Mouse (Mus musculus) limb, embryonic 14.5 days (tissue): ENCODE results near the gene Col4a2. TPM values are rescaled to one million over a fixed set of nuclear protein-coding genes. Genes with fewer than 3 reads are reported as not detected.

Experiments used
- ATAC-seq: fragments of 200-750 bp; cut with Nextera tagmentation; 2 replicates; pipeline ENCODE4 v1.8.0; 2017; ENCODE audit warnings: low read depth, moderate number of reproducible peaks, moderate TSS enrichment; ENCODE audit not compliant: low FRiP score
- DNase-seq: peaks from one replicate; pipeline ENCODE4 v3.0.0-alpha.2; 2015; ENCODE audit warnings: low spot score
- H3K27ac ChIP-seq: fragments of 300-500 bp; sonication (generic); replicated peaks from 2 replicates; pipeline ENCODE4 v1.5.1; 2014; ENCODE audit warnings: low read depth, mild to moderate bottlenecking, low read length, moderate library complexity, mixed read lengths
- H3K27me3 ChIP-seq: fragments of 300-500 bp; sonication (generic); 2 replicates; pipeline ENCODE4 v1.6.1; 2014; ENCODE audit warnings: low read length, mixed read lengths; ENCODE audit not compliant: control insufficient read depth, insufficient read depth
- H3K36me3 ChIP-seq: fragments of 300-500 bp; sonication (generic); 2 replicates; pipeline ENCODE4 v1.6.1; 2014; ENCODE audit warnings: mild to moderate bottlenecking, low read length, moderate library complexity, mixed read lengths; ENCODE audit not compliant: control insufficient read depth, insufficient read depth
- H3K4me1 ChIP-seq: fragments of 300-500 bp; sonication (generic); 2 replicates; pipeline ENCODE4 v1.6.1; 2014; ENCODE audit warnings: antibody characterized with exemption, low read length, mixed read lengths; ENCODE audit not compliant: control insufficient read depth, insufficient read depth
- H3K4me2 ChIP-seq: fragments of 300-500 bp; sonication (generic); replicated peaks from 2 replicates; pipeline ENCODE4 v1.6.1; 2014; ENCODE audit warnings: low read depth, mild to moderate bottlenecking, low read length, moderate library complexity; ENCODE audit not compliant: severe bottlenecking
- H3K4me3 ChIP-seq: fragments of 300-500 bp; sonication (generic); replicated peaks from 2 replicates; pipeline ENCODE4 v1.5.1; 2014; ENCODE audit warnings: low read length
- H3K9ac ChIP-seq: fragments of 300-500 bp; sonication (generic); 2 replicates; pipeline ENCODE4 v1.6.1; 2014; ENCODE audit warnings: mild to moderate bottlenecking, low read depth, low read length, moderate library complexity; ENCODE audit not compliant: severe bottlenecking
- H3K9me3 ChIP-seq: fragments of 300-500 bp; sonication (generic); 2 replicates; pipeline ENCODE4 v1.6.1; 2016; ENCODE audit warnings: low read length; ENCODE audit not compliant: control insufficient read depth
- POLR2A ChIP-seq: fragments of 200-500 bp; IDR thresholded peaks from 2 replicates; pipeline ENCODE4 v1.8.0; 2012; ENCODE audit warnings: inconsistent platforms, mild to moderate bottlenecking, moderate library complexity, borderline replicate concordance; ENCODE audit not compliant: insufficient read depth, insufficient read length; ENCODE audit errors: extremely low read depth
- WGBS: fragments of 180-500 bp; shearing (Covaris S2); extraction: QIAGEN DNeasy Blood & Tissue Kit; methylation state at CpG from one replicate; pipeline ENCODE4 v1.1.7; 2014; 5-methylcytosine and 5-hydroxymethylcytosine counted together
- polyA plus RNA-seq, 2 experiments: library from polyadenylated mRNA; depleted of rRNA in 1 of 2; stranded (reverse) in 1 of 2; unstranded in 1 of 2; fragments of >200 nt; fragmentation: Nextera tagmentation in 1 of 2; extraction: Ambion mirVana in 1 of 2; gene quantifications; 2 replicates each; pipeline versions ENCODE4 v1.2.1 to v1.2.3; 2012 to 2014

Gene Col4a2
- polyA plus RNA-seq, 2 experiments = 76.4 to 89.0 TPM

DNA sequence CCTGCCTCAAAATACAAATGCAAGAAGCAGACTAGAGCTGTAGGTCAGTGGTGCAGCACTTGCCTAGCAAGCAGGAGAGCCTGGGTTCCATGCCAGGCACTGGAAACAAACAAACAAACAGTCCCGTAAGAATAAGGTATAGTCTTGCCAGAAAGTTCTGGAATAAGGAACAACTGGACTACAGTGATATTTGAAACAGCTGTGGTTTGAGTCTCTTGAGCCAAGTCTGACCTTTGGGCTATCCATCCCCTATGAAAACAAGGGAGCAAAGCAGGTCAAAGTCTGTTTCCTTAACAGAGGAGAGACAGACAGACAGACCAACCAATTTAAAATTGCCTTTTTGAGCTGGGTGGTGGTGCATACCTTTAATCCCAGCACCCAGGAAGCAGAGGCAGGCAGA is 11.1 kb downstream of the Col4a2 start:
- H3K36me3 ChIP-seq = peaks cover 3% of the 10 kb centered on the region; the same call in 1 of the 2 replicates
- ATAC-seq (no peak), DNase-seq (no peak)
- H3K27me3 ChIP-seq = no peaks in the 10 kb centered on the region
- H3K9ac ChIP-seq = no peak overlapping the region
- no peak overlapping the region for H3K27ac ChIP-seq
- TF ChIP-seq POLR2A = no peak
- H3K4me3 ChIP-seq = no peak overlapping the region
- WGBS = 86% methylated on average over 1 of the region's 1 CpGs
- H3K9me3 ChIP-seq = no peaks in the 10 kb centered on the region
- H3K4me2 ChIP-seq = no peak overlapping the region
- H3K4me1 ChIP-seq = peaks cover 20% of the 10 kb centered on the region

GRCm38 (mm10) chr8:11324801-11325395 is 12.3 kb downstream of the Col4a2 start:
- no peak for DNase-seq
- 76% methylated on average over 6 of the region's 6 CpGs for WGBS
- no peak overlapping the region for H3K9ac ChIP-seq
- H3K36me3 ChIP-seq = no peaks in the 10 kb centered on the region; the same call in 1 of the 2 replicates
- peaks cover 20% of the 10 kb centered on the region for H3K4me1 ChIP-seq
- no peak for ATAC-seq
- H3K9me3 ChIP-seq = no peaks in the 10 kb centered on the region
- H3K4me2 ChIP-seq = no peak overlapping the region
- no peak for TF ChIP-seq POLR2A
- no peaks in the 10 kb centered on the region for H3K27me3 ChIP-seq
- no peak overlapping the region for H3K4me3 ChIP-seq
- H3K27ac ChIP-seq = no peak overlapping the region

- Histone ChIP-seq H3K4me3 (no peak overlapping the region), H3K4me2 (no peak overlapping the region), H3K9ac (no peak overlapping the region), H3K9me3 (no peaks in the 10 kb centered on the region), H3K27me3 (no peaks in the 10 kb centered on the region), H3K27ac (no peak overlapping the region), H3K36me3 (no peaks in the 10 kb centered on the region; the same call in 1 of the 2 replicates), H3K4me1 (peaks cover 20% of the 10 kb centered on the region)
- TF ChIP-seq POLR2A = no peak
- ATAC-seq (peak; percentile 80), DNase-seq (peak; percentile 49)
- WGBS = 18% methylated on average over 4 of the region's 4 CpGs
These were observed 14.7 kb downstream of the Col4a2 start for GRCm38 (mm10) chr8:11327298-11327697.

DNA sequence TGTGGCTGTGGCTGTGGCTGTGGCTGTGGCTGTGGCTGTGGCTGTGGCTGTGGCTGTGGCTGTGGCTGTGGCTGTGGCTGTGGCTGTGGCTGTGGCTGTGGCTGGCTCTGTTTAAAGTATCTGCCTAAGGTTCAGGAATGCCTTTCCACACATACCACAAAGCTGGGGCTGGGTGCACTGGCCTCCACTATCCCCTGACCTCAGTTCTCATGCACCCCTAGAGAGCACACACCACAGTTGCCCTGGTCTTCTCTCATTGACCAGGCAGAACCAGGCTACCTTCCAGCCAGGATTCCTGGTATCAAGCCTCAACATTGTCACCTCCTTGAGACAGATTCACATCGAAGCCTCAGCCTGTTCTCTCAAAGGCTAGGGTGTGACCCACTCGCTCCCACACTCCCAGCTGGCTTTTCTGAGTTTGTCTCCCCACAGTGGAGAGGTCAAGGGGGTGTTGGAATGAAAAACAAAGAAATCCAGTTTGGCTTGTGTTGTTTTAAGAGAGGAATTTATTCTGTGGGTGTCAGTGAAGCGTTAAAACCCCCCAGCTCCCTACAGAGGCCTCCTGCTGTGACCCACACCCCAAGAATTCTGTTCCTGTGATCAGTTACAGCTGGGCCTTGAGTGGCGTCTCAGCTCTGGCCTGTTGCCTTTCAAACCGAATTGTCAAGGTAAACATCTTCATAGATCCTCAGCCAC is 15.3 kb downstream of the Col4a2 start:
- no peak for TF ChIP-seq POLR2A
- Histone ChIP-seq H3K27me3 (no peaks in the 10 kb centered on the region), H3K9me3 (no peaks in the 10 kb centered on the region), H3K36me3 (no peaks in the 10 kb centered on the region; the same call in 1 of the 2 replicates), H3K27ac (no peak overlapping the region), H3K4me2 (no peak overlapping the region), H3K4me1 (peaks cover 20% of the 10 kb centered on the region), H3K4me3 (no peak overlapping the region), H3K9ac (0 out of 2 replicates have a peak overlapping the region, but pooled peaks have one; percentile 12)
- WGBS = 53% methylated on average over 5 of the region's 5 CpGs
- DNase-seq = no peak
- no peak for ATAC-seq

- Histone ChIP-seq H3K4me1 (peaks cover 14% of the 10 kb centered on the region), H3K27me3 (no peaks in the 10 kb centered on the region), H3K4me2 (no peak overlapping the region), H3K9ac (no peak overlapping the region), H3K27ac (no peak overlapping the region), H3K4me3 (no peak overlapping the region), H3K36me3 (no peaks in the 10 kb centered on the region), H3K9me3 (no peaks in the 10 kb centered on the region)
- no peak for TF ChIP-seq POLR2A
- no peak for DNase-seq
- 67% methylated on average over 4 of the region's 4 CpGs for WGBS
- no peak for ATAC-seq
These were observed 19.0 kb downstream of the Col4a2 start for GRCm38 (mm10) chr8:11331561-11331960.
